Mouse (Mus musculus) bone marrow, adult 2 months (tissue): ENCODE data around the gene Pim1. TPM values are rescaled to one million over a fixed set of nuclear protein-coding genes. Genes with fewer than 3 reads are reported as not detected.
"Not testable (repeated sequence)": the region's sequence is repeated elsewhere in the genome, so short reads cannot be mapped to it uniquely, and the experiment has no call there.

Experiments
- H3K27ac ChIP-seq: fragments of 200-500 bp; 2 replicates; pipeline ENCODE4 v1.5.1; 2012; ENCODE audit warnings: low read depth, mild to moderate bottlenecking, control low read depth, inconsistent platforms, low read length; ENCODE audit not compliant: control insufficient read depth, poor library complexity, insufficient read depth
- H3K4me1 ChIP-seq: fragments of 200-500 bp; 2 replicates; pipeline ENCODE4 v1.6.1; 2011; ENCODE audit warnings: low read length; ENCODE audit not compliant: control insufficient read depth, insufficient read depth
- H3K4me3 ChIP-seq: fragments of 200-500 bp; replicated peaks from 2 replicates; pipeline ENCODE3; 2011; ENCODE audit warnings: mild to moderate bottlenecking, low read depth, low read length, control low read depth; ENCODE audit not compliant: control insufficient read depth
- CTCF ChIP-seq: fragments of 200-500 bp; IDR thresholded peaks from 2 replicates; pipeline ENCODE4 v1.5.1; 2011; ENCODE audit warnings: low read length, control low read depth; ENCODE audit not compliant: control insufficient read depth, insufficient read depth
- POLR2A ChIP-seq: fragments of 200-500 bp; IDR thresholded peaks from 2 replicates; pipeline ENCODE4 v1.6.1; 2011; ENCODE audit warnings: low read depth, mild to moderate bottlenecking, control low read depth, low read length, borderline replicate concordance; ENCODE audit not compliant: control insufficient read depth
- WGBS: fragments of 180-500 bp; shearing (Covaris S2); methylation state at CpG from one replicate; pipeline ENCODE4 v1.1.7; 2018; 5-methylcytosine and 5-hydroxymethylcytosine counted together
- polyA plus RNA-seq: library from polyadenylated mRNA; stranded (reverse); fragments of >200 nt; gene quantifications from 2 replicates; pipeline ENCODE4 v1.2.4, GENCODE M21; 2011; ENCODE audit warnings: low replicate concordance; ENCODE audit not compliant: missing spikeins, insufficient read depth, insufficient read length

Pim1 gene
- polyA plus RNA-seq, 1 experiment: 208 TPM

DNA sequence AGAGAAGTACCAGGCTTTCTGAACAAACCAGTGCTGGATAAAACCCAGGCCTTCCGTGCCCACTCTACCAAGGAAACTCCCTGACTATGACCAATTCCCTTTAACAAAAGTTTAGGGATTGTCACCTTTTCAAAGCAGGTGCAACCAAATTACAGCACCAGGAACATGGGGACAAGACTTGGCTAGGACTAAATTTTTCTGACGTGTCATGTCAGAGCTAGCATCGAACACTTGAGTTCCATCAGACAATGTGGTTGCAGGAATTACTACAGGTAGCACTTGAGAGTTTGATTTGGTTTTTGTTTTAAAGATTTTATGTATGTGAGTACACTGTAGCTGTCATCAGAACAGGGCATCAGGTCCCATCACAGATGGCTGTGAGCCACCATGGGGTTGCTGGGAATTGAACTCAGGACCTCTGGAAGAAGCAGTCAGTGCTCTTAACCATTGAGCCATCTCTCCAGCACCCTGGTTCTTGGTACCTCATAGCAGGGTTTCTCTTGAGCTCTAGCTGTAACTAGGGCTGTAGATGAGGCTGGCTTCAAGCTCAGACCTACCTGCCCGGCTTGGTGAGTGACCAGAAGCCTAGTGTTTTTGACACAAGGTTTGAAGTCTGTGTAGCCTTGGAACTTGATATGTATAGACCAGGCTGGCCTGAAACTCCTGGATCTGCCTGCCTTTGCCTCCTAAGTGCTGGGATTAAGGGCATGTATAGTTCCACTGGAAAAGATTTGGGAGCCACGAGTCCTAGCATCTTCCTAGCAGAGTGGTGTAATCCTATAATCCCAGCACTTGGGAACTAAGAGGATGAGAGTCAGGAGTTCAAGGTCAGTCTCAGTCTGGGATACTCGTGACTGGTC lies 5.9 kb downstream of the Pim1 start:
- 55% methylated on average over 6 of the region's 6 CpGs for WGBS
- TF ChIP-seq CTCF: no peak
- TF ChIP-seq POLR2A: no peak
- Histone ChIP-seq H3K4me3 (no peak overlapping the region), H3K4me1 (peaks cover 9% of the 10 kb centered on the region), H3K27ac (no peak overlapping the region)

DNA sequence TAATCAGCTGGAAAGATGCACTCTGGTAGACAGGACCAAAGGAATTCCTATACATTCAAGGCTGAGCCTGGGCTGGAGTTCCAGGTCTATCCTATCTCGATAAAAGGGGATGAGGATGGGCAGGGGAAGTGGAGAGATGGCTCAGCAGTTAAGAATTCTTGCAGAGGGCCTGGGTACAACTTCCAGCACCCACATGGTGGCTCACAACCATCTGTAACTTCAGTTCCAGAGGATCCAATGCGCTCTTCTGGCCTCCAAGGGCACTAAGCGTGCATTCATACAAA lies 6.5 kb downstream of the Pim1 start:
- TF ChIP-seq CTCF (no peak), POLR2A (no peak)
- Histone ChIP-seq H3K4me1 (peaks cover 12% of the 10 kb centered on the region), H3K27ac (no peak overlapping the region), H3K4me3 (no peak overlapping the region)
- WGBS: 72% methylated on average over 3 of the region's 3 CpGs

DNA sequence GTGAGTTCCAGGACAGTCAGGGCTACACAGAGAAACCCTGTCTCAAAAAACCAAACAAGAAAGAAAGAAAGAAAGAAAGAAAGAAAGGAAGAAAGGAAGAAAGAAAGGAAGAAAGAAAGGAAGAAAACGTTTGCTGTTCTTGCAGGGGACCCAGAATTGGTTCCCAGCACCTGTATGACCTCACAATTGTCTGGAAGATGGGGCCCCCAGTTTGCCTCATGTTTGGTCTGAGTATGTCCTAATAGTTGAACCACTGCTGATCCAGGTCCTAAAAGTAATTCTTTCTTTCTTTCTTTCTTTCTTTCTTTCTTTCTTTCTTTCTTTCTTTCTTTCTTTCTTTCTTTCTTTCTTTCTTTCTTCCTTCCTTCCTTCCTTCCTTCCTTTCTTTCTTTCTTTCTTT lies 6.9 kb downstream of the Pim1 start:
- H3K4me1 ChIP-seq: peaks cover 12% of the 10 kb centered on the region
- not testable (repeated sequence) for H3K4me3 ChIP-seq, H3K27ac ChIP-seq
- 29% methylated on average over 1 of the region's 1 CpGs for WGBS

DNA sequence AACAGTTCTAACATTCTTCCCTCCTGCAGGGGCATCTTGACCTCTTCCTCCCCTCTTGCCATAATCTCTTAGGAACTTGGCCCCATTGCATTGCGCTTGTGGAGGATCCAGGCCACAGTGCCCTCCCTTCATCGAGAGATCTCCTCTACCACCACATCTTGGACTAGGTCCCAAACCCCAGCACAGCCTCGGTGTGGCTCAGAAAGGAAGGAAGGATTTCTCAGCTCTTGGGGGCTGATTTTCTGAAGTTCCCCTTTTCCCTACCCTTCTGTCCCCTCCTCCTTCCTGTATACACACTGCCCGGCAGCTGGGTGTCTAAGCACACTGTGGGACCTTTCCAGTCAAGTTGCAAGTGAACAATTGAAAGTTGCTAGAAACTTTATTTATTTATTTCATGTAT lies 7.5 kb downstream of the Pim1 start:
- H3K4me1 ChIP-seq: peaks cover 12% of the 10 kb centered on the region
- peak overlapping the region; percentile 61 for H3K27ac ChIP-seq
- no peak for TF ChIP-seq CTCF
- TF ChIP-seq POLR2A: no peak
- WGBS: 1% methylated on average over 4 of the region's 4 CpGs
- H3K4me3 ChIP-seq: no peak overlapping the region

DNA sequence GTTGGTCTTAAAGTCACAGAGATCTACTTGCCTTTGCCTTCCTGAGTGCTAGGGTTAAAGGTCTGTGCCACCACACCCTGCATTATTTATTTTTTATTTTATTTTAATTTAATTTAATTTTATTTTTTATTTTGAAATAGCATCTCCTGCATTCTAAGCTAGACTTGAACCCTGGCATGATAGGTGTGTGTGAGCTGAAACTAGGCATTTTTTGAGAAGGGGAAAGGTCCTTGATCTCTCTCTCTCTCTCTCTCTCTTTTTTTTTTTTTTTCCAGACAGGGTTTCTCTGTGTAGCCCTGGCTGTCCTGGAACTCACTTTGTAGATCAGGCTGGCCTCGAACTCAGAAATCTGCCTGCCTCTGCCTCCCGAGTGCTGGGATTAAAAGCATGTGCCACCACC lies 8.4 kb downstream of the Pim1 start:
- WGBS: 64% methylated on average over 2 of the region's 2 CpGs
- H3K4me3 ChIP-seq, H3K27ac ChIP-seq: not testable (repeated sequence)
- peaks cover 13% of the 10 kb centered on the region for H3K4me1 ChIP-seq

DNA sequence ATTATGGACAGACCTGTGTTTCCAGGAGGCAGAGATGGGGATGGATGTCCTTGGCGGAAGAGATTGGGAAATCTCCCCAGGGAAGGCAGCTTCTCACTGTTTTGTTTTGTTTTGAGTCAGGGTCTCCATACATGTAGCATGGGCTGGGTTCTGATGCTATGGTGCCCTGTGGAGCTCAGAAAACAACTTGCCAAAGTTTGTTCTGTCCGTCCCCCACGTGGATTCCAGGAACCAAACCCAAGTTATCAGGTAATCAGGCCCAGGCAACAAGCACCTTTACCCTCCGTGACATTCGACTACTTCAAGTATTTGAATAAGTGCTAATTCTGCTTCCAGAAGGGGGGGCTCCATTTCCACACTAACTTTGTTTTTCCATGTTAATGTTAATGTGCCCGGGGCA lies 9.0 kb downstream of the Pim1 start:
- no peak overlapping the region for H3K4me3 ChIP-seq
- WGBS: 34% methylated on average over 6 of the region's 6 CpGs
- no peak overlapping the region for H3K27ac ChIP-seq
- H3K4me1 ChIP-seq: peaks cover 12% of the 10 kb centered on the region
- TF ChIP-seq CTCF: no peak
- no peak for TF ChIP-seq POLR2A

DNA sequence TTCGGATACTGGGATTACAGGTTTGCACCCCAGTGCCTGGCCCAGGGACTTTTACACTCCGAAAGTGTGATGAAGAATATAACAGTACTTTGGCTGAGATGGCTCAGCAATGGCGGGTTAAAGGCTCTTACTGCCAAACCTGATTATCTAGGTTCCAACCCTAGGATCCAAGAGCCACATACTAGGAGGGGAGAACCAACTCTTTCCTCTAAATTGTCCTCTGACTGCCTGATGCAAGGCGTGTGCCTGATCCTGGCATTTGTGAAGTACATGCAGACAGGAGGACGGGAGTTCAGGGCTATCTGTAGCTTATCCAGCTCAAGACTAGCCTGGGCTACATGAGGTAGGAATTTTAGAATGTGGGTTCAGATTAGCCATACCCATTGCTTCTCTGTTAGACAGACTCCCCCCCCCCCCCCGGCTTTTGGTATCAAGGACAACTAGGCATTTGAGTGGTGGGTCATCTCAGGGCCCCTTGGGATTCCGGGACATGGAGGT lies 9.7 kb downstream of the Pim1 start:
- TF ChIP-seq POLR2A: no peak
- TF ChIP-seq CTCF: no peak
- no peak overlapping the region for H3K4me3 ChIP-seq
- 28% methylated on average over 7 of the region's 7 CpGs for WGBS
- peaks cover 11% of the 10 kb centered on the region for H3K4me1 ChIP-seq
- peak overlapping the region; percentile 38; the same call in 1 of the 2 replicates for H3K27ac ChIP-seq

DNA sequence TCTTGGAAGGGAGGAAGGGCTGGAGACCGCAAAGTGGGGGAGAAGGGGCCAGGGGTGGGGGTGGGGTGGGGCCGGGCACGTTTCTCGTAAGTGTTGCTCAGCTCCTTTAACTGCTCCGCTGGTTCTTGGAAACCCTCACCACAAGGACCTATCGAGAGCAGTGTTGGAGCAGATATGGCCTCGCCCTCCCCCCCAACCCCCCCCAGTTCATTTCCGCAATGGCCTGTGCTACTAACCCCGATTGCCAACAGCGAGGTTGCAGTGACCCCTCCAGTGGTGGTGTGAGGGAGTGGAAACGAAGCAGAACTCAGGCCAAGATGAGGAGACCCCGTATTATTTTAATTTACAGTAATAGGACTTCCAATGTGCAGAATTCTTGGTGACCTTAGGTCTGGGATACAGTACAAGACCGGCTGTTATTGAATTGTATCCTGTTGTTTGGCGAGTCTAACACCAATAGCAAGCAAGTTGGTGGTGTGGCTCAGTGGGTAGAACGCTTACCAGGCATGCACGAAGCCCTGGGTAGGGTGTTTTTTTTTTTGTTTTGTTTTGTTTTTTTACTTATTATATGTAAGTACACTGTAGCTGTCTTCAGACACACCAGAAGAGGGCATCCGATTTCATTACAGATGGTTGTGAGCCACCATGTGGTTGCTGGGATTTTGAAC lies 10.4 kb downstream of the Pim1 start:
- H3K27ac ChIP-seq: peak overlapping the region; percentile 38; the same call in 1 of the 2 replicates
- no peak overlapping the region for H3K4me3 ChIP-seq
- TF ChIP-seq CTCF: peak; percentile 39; the same call in 1 of the 2 replicates
- TF ChIP-seq POLR2A: no peak
- WGBS: 8% methylated on average over 17 of the region's 17 CpGs
- peaks cover 11% of the 10 kb centered on the region for H3K4me1 ChIP-seq
